Mouse (Mus musculus): ENCODE measurements around the gene Esp3.
"Not testable (repeated sequence)": the region's sequence is repeated elsewhere in the genome, so short reads cannot be mapped to it uniquely, and the experiment has no call there.

Esp3 gene

GRCm38 (mm10) chr17:40631775-40632174 lies at the start of gene Esp3:
Esp3 (plus strand) TSS chr17:40632075.
- not testable (repeated sequence) for DNase-seq (ENCODE audit: low read depth in 1 of 2, low spot score in 2 of 2)

- DNase-seq (ENCODE audit: low read depth in 1 of 2, low spot score in 2 of 2): not testable (repeated sequence)
Measured at GRCm38 (mm10) chr17:40583906-40584305, 48.0 kb upstream of the Esp3 start.

GRCm38 (mm10) chr17:40591297-40591696 lies 40.6 kb upstream of the Esp3 start:
- DNase-seq (ENCODE audit: low read depth in 1 of 2, low spot score in 2 of 2): no peak

- DNase-seq (ENCODE audit: low read depth in 1 of 2, low spot score in 2 of 2): no peak
Measured at GRCm38 (mm10) chr17:40598294-40598693, 33.6 kb upstream of the Esp3 start, which contains the start of gene Esp4. Esp4 (plus strand) TSS chr17:40598594.

- DNase-seq (ENCODE audit: low read depth in 1 of 2, low spot score in 2 of 2): not testable (repeated sequence)
Measured at GRCm38 (mm10) chr17:40662118-40662679, 30.3 kb downstream of the Esp3 start.

GRCm38 (mm10) chr17:40663161-40663811 lies 31.4 kb downstream of the Esp3 start:
- not testable (repeated sequence) for DNase-seq (ENCODE audit: low read depth in 1 of 2, low spot score in 2 of 2)
